Mouse (Mus musculus) erythroblast, embryonic 14.5 days (primary cell): ENCODE measurements around the gene Hlcs. TPM values are rescaled to one million over a fixed set of nuclear protein-coding genes. Genes with fewer than 3 reads are reported as not detected.

ENCODE experiments used
- H3K27me3 ChIP-seq: 2 replicates; pipeline ENCODE4 v1.6.1; 2012; ENCODE audit warnings: inconsistent platforms; ENCODE audit not compliant: control insufficient read depth
- H3K36me3 ChIP-seq: 2 replicates; pipeline ENCODE4 v1.6.1; 2012; ENCODE audit warnings: mild to moderate bottlenecking, inconsistent platforms; ENCODE audit not compliant: control insufficient read depth
- H3K4me1 ChIP-seq: 2 replicates; pipeline ENCODE4 v1.6.1; 2012; ENCODE audit warnings: inconsistent platforms; ENCODE audit not compliant: control insufficient read depth
- H3K4me3 ChIP-seq: replicated peaks from 2 replicates; pipeline ENCODE3; 2012; ENCODE audit warnings: moderate library complexity, mild to moderate bottlenecking, inconsistent platforms
- H3K9me3 ChIP-seq: 2 replicates; pipeline ENCODE4 v1.6.1; 2012; ENCODE audit warnings: low read length, inconsistent platforms, mixed read lengths; ENCODE audit not compliant: control insufficient read depth
- GATA1 ChIP-seq: IDR thresholded peaks from 2 replicates; pipeline ENCODE4 v1.6.1; 2012; ENCODE audit warnings: low read length, inconsistent platforms, mixed read lengths
- TAL1 ChIP-seq: IDR thresholded peaks from 3 replicates; pipeline ENCODE4 v1.6.1; 2012; ENCODE audit warnings: low read length, inconsistent platforms, mixed read lengths
- polyA plus RNA-seq: library from polyadenylated mRNA; stranded (reverse); fragments of >175 nt; gene quantifications from 2 replicates; pipeline ENCODE4 v1.2.3, GENCODE M21; 2012

Hlcs gene
- polyA plus RNA-seq, 1 experiment: 0.06 TPM

- TF ChIP-seq TAL1 (no peak), GATA1 (no peak)
- no peaks in the 10 kb centered on the region for H3K4me1 ChIP-seq
- no peaks in the 10 kb centered on the region for H3K36me3 ChIP-seq
- peaks cover 100% of the 10 kb centered on the region for H3K27me3 ChIP-seq
- peaks cover 5% of the 10 kb centered on the region; the same call in 1 of the 2 replicates for H3K9me3 ChIP-seq
- no peak overlapping the region for H3K4me3 ChIP-seq
Measured at GRCm38 (mm10) chr16:94083848-94084525, 229.4 kb downstream of the Hlcs start.

DNA sequence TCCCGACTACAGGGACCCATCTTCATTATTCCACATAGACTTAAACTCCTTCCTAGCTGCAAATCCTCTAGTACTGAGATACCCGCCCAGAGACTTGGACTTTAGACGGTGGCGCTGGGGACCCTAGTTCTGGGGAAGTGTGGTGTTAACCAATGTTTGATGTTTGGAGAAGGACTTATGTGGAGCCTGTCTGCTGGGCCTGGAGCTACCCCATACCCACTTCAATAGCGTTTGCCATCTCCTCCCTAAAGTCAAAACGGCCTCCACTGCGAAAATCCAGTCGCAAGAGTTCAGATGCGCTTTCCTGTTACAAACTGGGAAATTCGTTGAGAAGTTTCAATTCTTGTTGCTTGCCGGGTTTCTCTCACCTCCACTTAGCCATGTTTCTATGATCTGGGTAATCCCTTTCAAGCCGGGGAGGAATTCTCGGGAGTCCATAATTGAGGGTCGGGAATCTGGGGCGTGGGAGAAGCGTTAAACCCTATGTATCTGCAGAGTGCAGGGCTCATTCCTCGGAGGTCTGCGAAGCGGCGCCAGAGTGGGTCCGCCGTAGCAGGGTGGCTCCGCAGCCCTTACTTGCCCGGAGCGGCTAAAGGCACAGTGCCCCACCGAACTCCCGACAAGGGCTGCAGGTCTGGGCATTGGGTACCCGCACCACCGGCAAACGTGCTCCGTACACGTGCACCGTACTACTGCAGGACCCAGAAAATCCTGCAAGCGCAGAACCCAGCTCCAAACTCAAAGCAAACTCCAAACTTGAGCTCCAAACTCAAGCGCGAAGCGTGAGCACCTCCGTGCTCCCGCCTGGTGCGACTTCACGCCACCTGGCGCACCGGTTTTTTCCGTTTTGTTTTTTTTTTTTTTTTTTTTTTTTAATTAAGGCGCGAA is 230.2 kb downstream of the Hlcs start:
- peaks cover 100% of the 10 kb centered on the region for H3K27me3 ChIP-seq

DNA sequence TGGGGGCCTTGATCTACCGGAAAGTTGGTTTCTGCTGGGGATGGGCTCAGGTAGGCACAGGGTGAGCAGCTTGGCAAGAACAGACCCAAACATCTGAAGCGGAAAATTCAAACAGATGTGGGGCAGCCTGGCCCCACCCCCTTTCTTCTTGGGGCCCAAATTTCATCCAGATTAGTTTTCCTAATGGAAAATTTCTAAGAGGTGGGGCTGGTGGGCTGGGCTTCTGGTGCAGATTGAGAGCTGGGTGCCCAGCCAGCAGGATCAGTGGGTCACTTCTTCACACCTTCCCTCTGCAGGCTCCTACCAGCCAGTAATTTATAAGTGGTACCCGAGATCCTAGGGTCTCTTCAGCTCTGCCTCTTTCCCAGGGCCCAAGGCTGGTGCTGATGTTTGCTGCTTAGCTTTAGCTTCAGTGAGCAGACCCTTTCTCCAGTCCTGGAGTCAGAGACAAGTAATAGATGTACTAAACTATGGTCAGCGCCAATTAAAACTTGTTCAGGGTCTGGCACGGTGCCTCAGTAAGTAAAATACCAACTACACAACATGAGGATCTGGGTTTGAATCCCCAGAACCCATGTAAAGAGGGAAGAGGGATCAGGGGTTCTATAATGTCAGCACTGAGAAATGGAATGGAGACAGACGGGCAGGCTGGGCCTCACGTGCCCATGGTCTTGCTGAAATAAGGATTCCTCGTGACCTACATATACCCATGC is 231.2 kb downstream of the Hlcs start:
- Histone ChIP-seq H3K36me3 (no peaks in the 10 kb centered on the region), H3K4me1 (no peaks in the 10 kb centered on the region), H3K4me3 (no peak overlapping the region), H3K27me3 (peaks cover 100% of the 10 kb centered on the region), H3K9me3 (peaks cover 5% of the 10 kb centered on the region; the same call in 1 of the 2 replicates)
- TF ChIP-seq GATA1 (no peak), TAL1 (no peak)

More for the DNA sequence above, 230.2 kb downstream of the Hlcs start:
- H3K9me3 ChIP-seq: peaks cover 5% of the 10 kb centered on the region; the same call in 1 of the 2 replicates
- TF ChIP-seq TAL1 (no peak), GATA1 (no peak)
- no peaks in the 10 kb centered on the region for H3K36me3 ChIP-seq
- H3K4me1 ChIP-seq: no peaks in the 10 kb centered on the region
- no peak overlapping the region for H3K4me3 ChIP-seq

- peaks cover 5% of the 10 kb centered on the region; the same call in 1 of the 2 replicates for H3K9me3 ChIP-seq
- H3K36me3 ChIP-seq: no peaks in the 10 kb centered on the region
- no peak for TF ChIP-seq GATA1
- no peak for TF ChIP-seq TAL1
- no peaks in the 10 kb centered on the region for H3K4me1 ChIP-seq
- peaks cover 100% of the 10 kb centered on the region for H3K27me3 ChIP-seq
- no peak overlapping the region for H3K4me3 ChIP-seq
Measured at GRCm38 (mm10) chr16:94081596-94081995, 231.8 kb downstream of the Hlcs start.

DNA sequence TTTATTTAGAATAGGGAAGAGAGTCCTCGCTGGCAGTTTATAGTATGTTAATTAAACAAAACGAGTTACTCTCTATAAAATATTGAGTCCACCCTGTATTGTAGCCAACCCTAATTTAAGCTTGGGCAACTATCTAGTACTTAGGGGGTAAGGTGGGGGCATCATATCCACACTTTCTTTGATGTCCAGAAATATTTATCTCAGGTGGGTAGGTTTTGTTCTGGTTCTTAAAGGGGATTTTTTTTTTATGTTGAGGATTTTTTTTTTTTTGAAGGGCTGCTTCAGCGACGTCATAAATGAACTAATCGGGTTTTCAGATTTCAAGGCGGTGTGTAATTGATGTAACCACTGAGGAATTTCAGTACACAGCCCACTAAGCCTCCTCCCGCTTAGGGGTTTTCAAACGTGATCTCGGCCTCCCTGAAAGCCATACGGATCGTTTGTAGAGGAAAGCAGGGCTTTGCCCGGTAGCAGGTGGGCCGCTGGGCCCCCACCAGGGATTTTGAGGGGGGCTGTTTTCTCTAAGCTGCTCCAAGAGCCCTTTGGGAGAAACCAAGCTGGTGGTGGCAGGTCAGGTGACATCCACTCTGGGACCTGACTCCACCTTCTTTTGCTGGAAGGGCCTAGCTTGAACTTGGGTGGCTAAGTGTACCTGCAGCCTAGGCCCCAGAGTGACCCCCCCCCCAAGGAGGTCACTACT is 233.4 kb downstream of the Hlcs start:
- TF ChIP-seq TAL1 (no peak), GATA1 (no peak)
- Histone ChIP-seq H3K9me3 (no peaks in the 10 kb centered on the region; the same call in 1 of the 2 replicates), H3K4me3 (no peak overlapping the region), H3K4me1 (no peaks in the 10 kb centered on the region), H3K36me3 (no peaks in the 10 kb centered on the region), H3K27me3 (peaks cover 98% of the 10 kb centered on the region)

GRCm38 (mm10) chr16:94079075-94079855 is 234.1 kb downstream of the Hlcs start:
- H3K9me3 ChIP-seq: no peaks in the 10 kb centered on the region; the same call in 1 of the 2 replicates
- no peak overlapping the region for H3K4me3 ChIP-seq
- H3K4me1 ChIP-seq: no peaks in the 10 kb centered on the region
- peaks cover 92% of the 10 kb centered on the region for H3K27me3 ChIP-seq
- no peaks in the 10 kb centered on the region for H3K36me3 ChIP-seq
- TF ChIP-seq TAL1: no peak
- no peak for TF ChIP-seq GATA1

Other genes with a start within 250 kb of the Hlcs start
- not detected in 2 replicates for gene Sim2, start 228.6 kb downstream of the Hlcs start, polyA plus RNA-seq
- gene Ripply3, start 14.8 kb upstream of the Hlcs start, polyA plus RNA-seq: not detected in 2 replicates
- 0.04 and 0.18 TPM in 2 replicates for gene Ttc3, start 57.0 kb upstream of the Hlcs start, polyA plus RNA-seq
- 0.42 and 0.69 TPM in 2 replicates for gene Pigp, start 58.3 kb upstream of the Hlcs start, polyA plus RNA-seq
- 0.06 and 0.20 TPM in 2 replicates for gene Vps26c, start 213.3 kb upstream of the Hlcs start, polyA plus RNA-seq